Mouse (Mus musculus) 3134 (cell line): ENCODE measurements around the gene Cnn2.
A peak's percentile ranks its signal among the peaks of the same experiment; 100 is the strongest.

Source experiments
- DNase-seq: peaks from one replicate; pipeline ENCODE4 v3.0.0-alpha.2; 2011; ENCODE audit warnings: low spot score; ENCODE audit not compliant: insufficient read length; ENCODE audit errors: extremely low read depth

Cnn2 gene

GRCm38 (mm10) chr10:79987771-79988505 lies 446 bp upstream of the Cnn2 start:
- DNase-seq: peak; percentile 66

- DNase-seq: no peak
Measured at GRCm38 (mm10) chr10:79989272-79989786, 945 bp downstream of the Cnn2 start.

GRCm38 (mm10) chr10:79989870-79990269 lies 1.5 kb downstream of the Cnn2 start:
- peak; percentile 85 for DNase-seq

- no peak for DNase-seq
Measured at GRCm38 (mm10) chr10:79991099-79991498, 2.7 kb downstream of the Cnn2 start.

GRCm38 (mm10) chr10:79991548-79991947 lies 3.2 kb downstream of the Cnn2 start:
- DNase-seq: no peak

- no peak for DNase-seq
Measured at GRCm38 (mm10) chr10:79994397-79995115, 6.2 kb downstream of the Cnn2 start.

GRCm38 (mm10) chr10:79995636-79996035 lies 7.3 kb downstream of the Cnn2 start:
- no peak for DNase-seq

GRCm38 (mm10) chr10:79996272-79997033 lies 8.1 kb downstream of the Cnn2 start, which contains the start of gene Abca7:
Gene Abca7 (plus strand): TSS chr10:79996494.
- DNase-seq: peak; percentile 89

GRCm38 (mm10) chr10:79997034-79997760 lies 8.8 kb downstream of the Cnn2 start:
- peak; percentile 80 for DNase-seq

GRCm38 (mm10) chr10:79997819-79998218 lies 9.4 kb downstream of the Cnn2 start:
- no peak for DNase-seq

GRCm38 (mm10) chr10:80001945-80002344 lies 13.6 kb downstream of the Cnn2 start:
- no peak for DNase-seq

- DNase-seq: no peak
Measured at GRCm38 (mm10) chr10:80002829-80003228, 14.4 kb downstream of the Cnn2 start.

- DNase-seq: peak; percentile 69
Measured at GRCm38 (mm10) chr10:80003374-80004232, 15.2 kb downstream of the Cnn2 start.

GRCm38 (mm10) chr10:80004233-80004705 lies 15.9 kb downstream of the Cnn2 start:
- DNase-seq: no peak

- no peak for DNase-seq
Measured at GRCm38 (mm10) chr10:80011740-80012139, 23.4 kb downstream of the Cnn2 start.

GRCm38 (mm10) chr10:80013609-80014008 lies 25.2 kb downstream of the Cnn2 start:
- no peak for DNase-seq

GRCm38 (mm10) chr10:80014484-80015290 lies 26.3 kb downstream of the Cnn2 start:
- DNase-seq: peak; percentile 62

- DNase-seq: no peak
Measured at GRCm38 (mm10) chr10:80015583-80015982, 27.2 kb downstream of the Cnn2 start.
